Mouse (Mus musculus): ENCODE measurements around the gene Cby3.

DNA sequence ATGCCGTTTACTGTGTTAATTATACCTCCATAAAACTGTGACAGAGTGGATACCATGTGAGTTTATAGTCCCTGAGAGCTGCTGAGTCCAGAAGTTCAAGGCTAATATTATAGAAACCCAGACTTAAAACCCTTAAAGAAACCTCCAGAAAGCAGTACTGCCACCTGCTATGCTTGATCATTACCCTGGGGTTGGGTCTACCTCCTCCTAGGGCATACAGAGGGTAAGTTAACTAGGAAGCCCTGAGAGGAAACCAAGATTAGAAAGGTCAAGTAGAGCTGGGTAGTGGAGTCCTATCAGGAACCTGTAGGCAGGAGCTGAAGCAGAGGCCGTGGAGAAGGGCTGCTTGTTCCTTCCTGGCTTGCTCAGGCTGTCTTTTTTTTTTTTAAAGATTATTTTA lies 2.1 kb upstream of the Cby3 start:
- TF ChIP-seq CTCF (conservative IDR thresholded peaks at IDR 0.05 in 1 of 2, IDR thresholded peaks at IDR 0.05 in 1 of 2; ENCODE audit: low read depth in 2 of 2, low read length in 2 of 2) = no peak
- no peak for TF ChIP-seq KAT2A (IDR thresholded peaks at IDR 0.05; ENCODE audit: insufficient replicate concordance, low read length)
- no peak for TF ChIP-seq JUN (IDR thresholded peaks at IDR 0.05; ENCODE audit: insufficient read depth, low read depth, low read length)
- TF ChIP-seq USF1 (IDR thresholded peaks at IDR 0.05; ENCODE audit: low read depth, low read length) = no peak
- TF ChIP-seq MYC (IDR thresholded peaks at IDR 0.05; ENCODE audit: low read depth, low read length) = no peak
- TF ChIP-seq EP300 (IDR thresholded peaks at IDR 0.05; ENCODE audit: low read length) = no peak
- TF ChIP-seq ETS1 (conservative IDR thresholded peaks at IDR 0.05; ENCODE audit: low read depth, low read length) = no peak
- TF ChIP-seq TBP (conservative IDR thresholded peaks at IDR 0.05; ENCODE audit: low read depth, low read length) = no peak
- no peak for TF ChIP-seq MAX (IDR thresholded peaks at IDR 0.05; ENCODE audit: low read length)
- TF ChIP-seq TCF12 (IDR thresholded peaks at IDR 0.05; ENCODE audit: low read depth, low read length) = no peak

Data from CH12.LX (cell line).